Mouse (Mus musculus): ENCODE data around the gene Naa16. TPM values are rescaled to one million over a fixed set of nuclear protein-coding genes. Genes with fewer than 3 reads are reported as not detected.

The Naa16 gene
- polyA plus RNA-seq, 1 experiment from 2014 or later, result 19.1 TPM

DNA sequence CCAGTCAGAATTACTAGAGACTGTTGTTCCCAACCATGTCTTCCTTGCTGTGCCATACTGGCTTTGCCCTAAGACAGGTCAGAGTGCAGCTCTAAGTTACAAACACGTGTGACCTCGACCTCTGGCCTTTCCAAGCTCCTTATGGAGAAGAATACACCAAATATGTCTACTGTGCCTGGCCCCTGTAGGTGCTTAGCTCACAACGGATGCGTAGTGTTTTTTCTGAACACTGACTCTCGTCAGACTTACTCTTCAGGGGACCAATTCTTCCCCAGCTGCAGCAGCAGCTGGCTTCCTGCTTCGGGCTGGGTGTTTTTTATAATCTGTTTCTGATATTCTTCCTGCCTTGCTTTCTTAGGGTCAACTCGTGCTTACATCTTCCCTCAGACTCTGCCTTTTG lies 74.7 kb downstream of the Naa16 start:
- 70% methylated on average over 7 of the region's 7 CpGs for WGBS
- H3K9ac ChIP-seq (replicated peaks; ENCODE audit: low read depth, low read length), result no peak overlapping the region
- no peak overlapping the region for H3K4me2 ChIP-seq (ENCODE audit: low read depth, low read length)
- ATAC-seq (ENCODE audit: low read depth), result no peak
- no peak overlapping the region for H3K27ac ChIP-seq (ENCODE audit: low read depth, low read length)
- H3K4me3 ChIP-seq (ENCODE audit: low read depth, low read length), result no peak overlapping the region
- H3K9me3 ChIP-seq (ENCODE audit: control insufficient read depth, low read length), result no peaks in the 10 kb centered on the region
- H3K4me1 ChIP-seq (ENCODE audit: control insufficient read depth, insufficient read depth, low read length), result no peaks in the 10 kb centered on the region
- H3K27me3 ChIP-seq (ENCODE audit: control insufficient read depth, insufficient read depth, low read length), result no peaks in the 10 kb centered on the region
- no peaks in the 10 kb centered on the region for H3K36me3 ChIP-seq (ENCODE audit: control insufficient read depth, insufficient read depth, low read length)

DNA sequence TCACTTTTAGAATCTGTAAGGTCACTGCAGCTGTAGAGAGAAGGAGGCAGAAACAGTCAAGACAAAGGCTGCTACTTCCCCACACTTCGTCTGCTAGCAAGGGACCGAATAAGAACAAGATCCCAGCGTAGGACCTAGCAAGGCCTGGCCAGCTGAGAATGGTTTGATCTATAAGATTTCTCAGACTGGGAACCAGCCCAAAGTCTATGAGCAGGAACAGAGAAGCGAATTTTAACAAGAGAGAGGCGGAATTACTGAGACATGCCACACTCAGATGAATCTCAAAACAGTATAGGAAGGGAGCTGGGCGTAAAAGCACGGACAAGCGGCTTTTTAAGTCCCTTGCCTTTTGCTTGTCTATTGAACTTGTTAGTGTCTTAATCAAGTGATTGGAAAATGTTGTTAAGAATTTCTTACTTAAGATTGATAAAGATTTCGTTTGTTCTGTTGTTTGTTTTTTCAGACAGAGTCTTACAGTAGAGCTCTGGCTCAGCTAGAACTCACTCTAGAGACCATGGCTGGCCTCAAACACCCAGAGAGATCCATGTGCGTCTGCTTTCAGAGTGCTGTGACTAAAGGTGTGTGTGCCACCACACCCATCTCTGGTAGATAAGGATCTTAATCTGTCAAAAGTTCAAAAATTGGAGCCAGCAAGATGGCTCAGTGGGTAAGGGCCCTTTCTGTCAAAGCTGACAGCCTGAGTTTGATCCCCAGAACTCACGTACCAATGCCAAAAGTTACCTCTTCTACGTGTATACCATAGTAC lies 76.2 kb downstream of the Naa16 start:
- no peaks in the 10 kb centered on the region for H3K9me3 ChIP-seq (ENCODE audit: control insufficient read depth, low read length)
- no peak overlapping the region for H3K4me2 ChIP-seq (ENCODE audit: low read depth, low read length)
- no peaks in the 10 kb centered on the region for H3K4me1 ChIP-seq (ENCODE audit: control insufficient read depth, insufficient read depth, low read length)
- H3K27me3 ChIP-seq (ENCODE audit: control insufficient read depth, insufficient read depth, low read length), result no peaks in the 10 kb centered on the region
- H3K27ac ChIP-seq (ENCODE audit: low read depth, low read length), result no peak overlapping the region
- H3K9ac ChIP-seq (replicated peaks; ENCODE audit: low read depth, low read length), result no peak overlapping the region
- H3K36me3 ChIP-seq (ENCODE audit: control insufficient read depth, insufficient read depth, low read length), result no peaks in the 10 kb centered on the region
- H3K4me3 ChIP-seq (ENCODE audit: low read depth, low read length), result no peak overlapping the region
- 83% methylated on average over 12 of the region's 12 CpGs for WGBS
- ATAC-seq (ENCODE audit: low read depth), result no peak

DNA sequence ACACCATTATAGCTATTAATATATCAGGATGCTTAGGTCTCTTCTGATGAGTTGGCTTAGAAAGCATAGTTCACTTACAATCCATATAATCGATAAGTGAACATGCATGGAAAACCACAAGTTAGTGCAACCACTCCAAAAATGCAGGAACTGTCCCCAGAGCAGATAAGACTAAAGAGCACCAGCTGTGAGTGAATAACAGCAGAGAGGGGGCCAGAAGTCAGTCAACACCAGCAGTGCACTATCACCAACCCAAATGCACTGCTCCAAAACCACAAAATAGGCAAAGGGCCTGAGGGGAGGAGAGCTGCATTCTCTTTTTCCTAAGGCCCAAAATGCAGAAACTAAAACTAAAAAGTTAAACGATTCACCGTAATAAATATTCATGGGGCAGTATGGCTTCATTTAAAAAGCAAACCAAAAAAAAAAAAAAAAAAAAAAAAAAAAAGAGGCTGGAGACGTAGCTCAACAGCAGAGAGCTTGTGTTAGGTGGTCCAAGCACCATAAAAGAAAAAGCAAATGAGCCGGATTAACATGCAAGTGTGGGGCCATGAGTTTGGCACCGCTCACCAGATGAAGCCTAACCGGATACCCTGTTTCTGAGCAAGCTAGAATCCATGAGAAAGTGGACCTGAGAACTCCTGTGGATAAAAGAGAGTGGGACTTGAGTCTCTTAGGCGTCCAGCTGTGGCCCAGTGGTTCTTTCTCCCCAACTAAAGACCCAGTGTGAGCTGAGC lies 77.0 kb downstream of the Naa16 start:
- 68% methylated on average over 8 of the region's 8 CpGs for WGBS
- Histone ChIP-seq H3K4me2 (ENCODE audit: low read depth, low read length) (no peak overlapping the region), H3K27me3 (ENCODE audit: control insufficient read depth, insufficient read depth, low read length) (no peaks in the 10 kb centered on the region), H3K9ac (replicated peaks; ENCODE audit: low read depth, low read length) (no peak overlapping the region), H3K36me3 (ENCODE audit: control insufficient read depth, insufficient read depth, low read length) (no peaks in the 10 kb centered on the region), H3K4me3 (ENCODE audit: low read depth, low read length) (no peak overlapping the region), H3K4me1 (ENCODE audit: control insufficient read depth, insufficient read depth, low read length) (no peaks in the 10 kb centered on the region), H3K27ac (ENCODE audit: low read depth, low read length) (no peak overlapping the region), H3K9me3 (ENCODE audit: control insufficient read depth, low read length) (no peaks in the 10 kb centered on the region)
- ATAC-seq (ENCODE audit: low read depth), result no peak

DNA sequence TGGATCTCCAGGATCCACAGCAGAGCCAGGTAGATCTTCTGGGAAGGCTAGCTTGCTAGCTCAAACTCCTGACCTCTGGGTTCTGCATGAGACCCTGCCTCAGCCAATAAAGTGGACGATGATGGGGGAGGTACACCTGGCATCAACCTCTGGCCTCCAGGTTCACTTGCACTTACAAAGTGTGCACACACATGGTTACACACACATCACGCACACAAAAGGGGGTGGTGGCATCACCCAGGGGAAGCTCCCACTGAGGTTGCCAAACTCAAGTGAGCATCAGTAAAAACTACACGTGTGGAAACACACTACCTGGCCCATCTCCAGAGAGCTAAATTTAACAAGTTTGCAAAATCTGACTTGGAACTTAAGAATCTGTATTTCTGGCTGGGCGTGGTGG lies 77.9 kb downstream of the Naa16 start:
- Histone ChIP-seq H3K4me3 (ENCODE audit: low read depth, low read length) (no peak overlapping the region), H3K36me3 (ENCODE audit: control insufficient read depth, insufficient read depth, low read length) (no peaks in the 10 kb centered on the region), H3K27ac (ENCODE audit: low read depth, low read length) (no peak overlapping the region), H3K4me2 (ENCODE audit: low read depth, low read length) (no peak overlapping the region), H3K27me3 (ENCODE audit: control insufficient read depth, insufficient read depth, low read length) (no peaks in the 10 kb centered on the region), H3K4me1 (ENCODE audit: control insufficient read depth, insufficient read depth, low read length) (no peaks in the 10 kb centered on the region), H3K9ac (replicated peaks; ENCODE audit: low read depth, low read length) (no peak overlapping the region), H3K9me3 (ENCODE audit: control insufficient read depth, low read length) (no peaks in the 10 kb centered on the region)
- ATAC-seq (ENCODE audit: low read depth), result no peak
- 86% methylated on average over 4 of the region's 4 CpGs for WGBS

DNA sequence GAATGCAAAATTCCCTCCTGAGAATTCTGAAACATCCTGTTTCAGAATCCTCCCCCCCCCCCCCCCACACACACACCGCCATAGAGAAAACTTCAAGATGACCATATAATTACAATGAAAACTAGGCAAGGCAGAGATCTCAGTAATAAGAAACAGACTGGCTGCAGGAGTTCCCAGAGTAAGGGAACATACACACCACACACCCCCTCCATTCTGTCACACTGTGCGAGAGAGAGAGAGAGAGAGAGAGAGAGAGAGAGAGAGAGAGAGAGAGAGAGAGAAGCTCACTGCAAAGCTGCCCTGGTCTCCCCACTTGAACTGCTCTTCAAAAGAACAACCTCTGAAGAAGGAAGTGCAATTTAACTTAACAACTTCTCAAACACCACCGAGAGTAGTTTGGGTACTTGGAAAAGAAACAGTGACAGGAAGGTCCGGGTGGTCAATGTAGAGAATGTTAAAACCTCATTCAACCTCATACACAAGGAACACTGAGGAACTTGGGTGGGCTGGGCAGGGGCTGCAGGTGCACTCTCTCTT lies 78.6 kb downstream of the Naa16 start:
- Histone ChIP-seq H3K4me1 (ENCODE audit: control insufficient read depth, insufficient read depth, low read length) (no peaks in the 10 kb centered on the region), H3K9ac (replicated peaks; ENCODE audit: low read depth, low read length) (no peak overlapping the region), H3K4me2 (ENCODE audit: low read depth, low read length) (no peak overlapping the region), H3K27ac (ENCODE audit: low read depth, low read length) (no peak overlapping the region), H3K4me3 (ENCODE audit: low read depth, low read length) (no peak overlapping the region), H3K27me3 (ENCODE audit: control insufficient read depth, insufficient read depth, low read length) (no peaks in the 10 kb centered on the region), H3K36me3 (ENCODE audit: control insufficient read depth, insufficient read depth, low read length) (no peaks in the 10 kb centered on the region), H3K9me3 (ENCODE audit: control insufficient read depth, low read length) (no peaks in the 10 kb centered on the region)
- 42% methylated on average over 4 of the region's 4 CpGs for WGBS
- no peak for ATAC-seq (ENCODE audit: low read depth)

DNA sequence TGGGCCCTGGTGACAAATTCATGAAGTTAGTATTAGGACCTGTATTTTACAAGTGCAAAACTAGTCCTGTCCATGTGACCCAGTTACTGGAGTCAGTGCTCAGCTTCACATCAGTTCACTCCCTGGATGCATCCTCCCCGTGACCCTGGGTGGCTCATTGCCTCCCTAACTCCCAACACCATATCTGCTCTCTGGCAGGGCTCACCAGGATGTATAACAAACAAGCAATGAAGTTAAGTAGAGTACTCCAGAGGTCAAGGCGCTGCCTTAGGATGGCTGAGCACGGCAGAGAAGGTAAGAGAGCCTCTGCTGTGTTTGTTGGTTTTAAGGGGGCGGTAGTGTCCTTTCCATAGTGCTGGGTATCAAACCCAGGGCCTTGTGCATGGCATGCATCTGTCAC lies 81.5 kb downstream of the Naa16 start:
- no peak for ATAC-seq (ENCODE audit: low read depth)
- Histone ChIP-seq H3K27me3 (ENCODE audit: control insufficient read depth, insufficient read depth, low read length) (no peaks in the 10 kb centered on the region), H3K4me2 (ENCODE audit: low read depth, low read length) (no peak overlapping the region), H3K9me3 (ENCODE audit: control insufficient read depth, low read length) (no peaks in the 10 kb centered on the region), H3K4me1 (ENCODE audit: control insufficient read depth, insufficient read depth, low read length) (no peaks in the 10 kb centered on the region), H3K27ac (ENCODE audit: low read depth, low read length) (no peak overlapping the region), H3K4me3 (ENCODE audit: low read depth, low read length) (no peak overlapping the region), H3K36me3 (ENCODE audit: control insufficient read depth, insufficient read depth, low read length) (no peaks in the 10 kb centered on the region), H3K9ac (replicated peaks; ENCODE audit: low read depth, low read length) (no peak overlapping the region)
- 56% methylated on average over 4 of the region's 4 CpGs for WGBS

DNA sequence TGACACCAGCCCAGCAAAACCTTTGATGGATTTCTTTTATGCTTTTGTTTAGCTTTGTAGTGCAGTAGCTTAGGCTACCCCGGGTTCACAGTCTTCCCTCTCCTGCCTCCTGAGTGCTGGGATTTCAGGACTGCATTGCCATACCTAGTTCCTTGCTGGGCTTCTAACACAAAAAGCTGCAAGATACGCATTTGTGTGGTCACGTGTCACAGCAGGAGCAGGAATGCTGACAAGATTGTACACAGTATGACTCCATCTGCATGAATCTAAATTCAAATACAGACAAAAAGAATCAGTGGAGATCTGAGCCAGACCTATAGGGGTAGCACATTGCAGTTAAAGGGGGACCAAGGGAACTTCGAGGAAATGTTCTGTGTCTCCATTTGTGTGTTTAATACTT lies 82.2 kb downstream of the Naa16 start:
- Histone ChIP-seq H3K36me3 (ENCODE audit: control insufficient read depth, insufficient read depth, low read length) (no peaks in the 10 kb centered on the region), H3K9me3 (ENCODE audit: control insufficient read depth, low read length) (no peaks in the 10 kb centered on the region), H3K27me3 (ENCODE audit: control insufficient read depth, insufficient read depth, low read length) (no peaks in the 10 kb centered on the region), H3K9ac (replicated peaks; ENCODE audit: low read depth, low read length) (no peak overlapping the region), H3K4me2 (ENCODE audit: low read depth, low read length) (no peak overlapping the region), H3K4me3 (ENCODE audit: low read depth, low read length) (no peak overlapping the region), H3K27ac (ENCODE audit: low read depth, low read length) (no peak overlapping the region), H3K4me1 (ENCODE audit: control insufficient read depth, insufficient read depth, low read length) (no peaks in the 10 kb centered on the region)
- WGBS, result 16% methylated on average over 4 of the region's 4 CpGs
- no peak for ATAC-seq (ENCODE audit: low read depth)

DNA sequence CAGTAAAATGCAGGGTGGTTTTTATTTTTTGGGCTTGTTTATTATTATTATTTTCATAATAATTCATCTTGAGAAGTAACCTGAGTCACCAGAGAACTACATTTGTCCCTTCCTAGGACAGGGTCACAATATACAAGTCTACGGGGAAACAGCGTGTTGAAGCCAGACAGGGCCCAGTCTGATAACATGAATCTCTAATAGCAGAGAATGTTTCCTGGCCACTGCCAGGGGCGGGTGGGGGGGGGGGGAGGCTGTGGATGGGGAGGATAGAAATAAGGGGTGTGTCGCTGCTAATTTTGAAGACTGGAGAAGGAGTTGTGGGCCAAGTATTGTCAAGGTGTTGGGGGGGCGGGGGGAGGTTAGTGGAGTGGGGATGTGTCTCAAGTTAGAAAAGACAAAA lies 82.7 kb downstream of the Naa16 start:
- WGBS, result 69% methylated on average over 5 of the region's 5 CpGs
- Histone ChIP-seq H3K36me3 (ENCODE audit: control insufficient read depth, insufficient read depth, low read length) (no peaks in the 10 kb centered on the region), H3K9me3 (ENCODE audit: control insufficient read depth, low read length) (no peaks in the 10 kb centered on the region), H3K4me1 (ENCODE audit: control insufficient read depth, insufficient read depth, low read length) (no peaks in the 10 kb centered on the region), H3K4me2 (ENCODE audit: low read depth, low read length) (no peak overlapping the region), H3K4me3 (ENCODE audit: low read depth, low read length) (no peak overlapping the region), H3K27me3 (ENCODE audit: control insufficient read depth, insufficient read depth, low read length) (no peaks in the 10 kb centered on the region), H3K9ac (replicated peaks; ENCODE audit: low read depth, low read length) (no peak overlapping the region), H3K27ac (ENCODE audit: low read depth, low read length) (no peak overlapping the region)
- ATAC-seq (ENCODE audit: low read depth), result no peak

DNA sequence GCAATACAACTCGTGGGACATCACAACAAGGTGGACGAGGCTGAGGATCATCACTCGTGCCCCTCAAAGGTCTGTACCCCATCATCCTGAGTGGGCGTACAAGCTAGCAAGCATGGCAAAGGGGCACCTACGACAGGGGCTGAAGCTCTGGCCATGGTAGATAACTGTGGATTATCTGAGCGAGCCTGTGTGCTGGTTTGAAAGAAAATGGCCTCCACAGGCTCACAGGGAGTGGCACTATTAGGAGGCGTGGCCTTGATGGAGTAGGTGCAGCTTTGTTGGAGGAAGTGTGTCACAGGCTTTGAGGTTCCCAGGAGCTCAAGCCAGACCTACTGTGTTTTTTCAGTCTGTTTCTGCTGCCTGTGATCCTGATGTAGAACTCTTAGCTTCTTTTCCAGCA lies 83.4 kb downstream of the Naa16 start:
- H3K9me3 ChIP-seq (ENCODE audit: control insufficient read depth, low read length), result no peaks in the 10 kb centered on the region
- WGBS, result 95% methylated on average over 7 of the region's 7 CpGs
- ATAC-seq (ENCODE audit: low read depth), result no peak
- H3K4me2 ChIP-seq (ENCODE audit: low read depth, low read length), result no peak overlapping the region
- no peak overlapping the region for H3K4me3 ChIP-seq (ENCODE audit: low read depth, low read length)
- H3K9ac ChIP-seq (replicated peaks; ENCODE audit: low read depth, low read length), result no peak overlapping the region
- no peaks in the 10 kb centered on the region for H3K27me3 ChIP-seq (ENCODE audit: control insufficient read depth, insufficient read depth, low read length)
- H3K4me1 ChIP-seq (ENCODE audit: control insufficient read depth, insufficient read depth, low read length), result no peaks in the 10 kb centered on the region
- H3K27ac ChIP-seq (ENCODE audit: low read depth, low read length), result no peak overlapping the region
- H3K36me3 ChIP-seq (ENCODE audit: control insufficient read depth, insufficient read depth, low read length), result no peaks in the 10 kb centered on the region
